Mouse (Mus musculus) C2C12 (cell line): ENCODE results near the gene Tbc1d23. TPM values are rescaled to one million over a fixed set of nuclear protein-coding genes. Genes with fewer than 3 reads are reported as not detected.

Source experiments
- H3K27me3 ChIP-seq: one replicate; pipeline ENCODE4 v1.6.1; 2011; ENCODE audit not compliant: control insufficient read depth, insufficient read depth, insufficient read length
- H3K36me3 ChIP-seq: one replicate; pipeline ENCODE4 v1.6.1; 2011; ENCODE audit not compliant: control insufficient read depth, insufficient read depth
- H3K4me3 ChIP-seq: one replicate; pipeline ENCODE4 v1.5.1; 2011; ENCODE audit warnings: mild to moderate bottlenecking, control low read depth; ENCODE audit not compliant: poor library complexity, insufficient read depth, severe bottlenecking
- H3K79me2 ChIP-seq: one replicate; pipeline ENCODE4 v1.6.1; 2011; ENCODE audit not compliant: control insufficient read depth, insufficient read depth
- H3K79me3 ChIP-seq: one replicate; pipeline ENCODE4 v1.6.1; 2011; ENCODE audit warnings: low read depth, control low read depth
- H3ac ChIP-seq: one replicate; pipeline ENCODE3; 2011; ENCODE audit warnings: low read depth; ENCODE audit not compliant: control insufficient read depth, insufficient read length
- CEBPB ChIP-seq: IDR thresholded peaks from one replicate; pipeline ENCODE4 v1.6.1; 2011; ENCODE audit warnings: low read depth, mild to moderate bottlenecking, control low read depth, moderate library complexity
- CTCF ChIP-seq: IDR thresholded peaks from one replicate; pipeline ENCODE4 v1.5.1; 2011; ENCODE audit not compliant: control insufficient read depth, insufficient read depth, insufficient read length
- FOSL1 ChIP-seq: IDR thresholded peaks from one replicate; pipeline ENCODE4 v1.8.0; 2011; ENCODE audit warnings: mild to moderate bottlenecking, low read length; ENCODE audit not compliant: poor library complexity, insufficient read depth, severe bottlenecking
- MAX ChIP-seq: IDR thresholded peaks from one replicate; pipeline ENCODE4 v1.6.1; 2011; ENCODE audit warnings: mild to moderate bottlenecking, control low read depth
- MYOD1 ChIP-seq: IDR thresholded peaks from one replicate; pipeline ENCODE4 v1.6.1; 2011; ENCODE audit warnings: low read depth; ENCODE audit not compliant: control insufficient read depth, insufficient read length
- MYOG ChIP-seq: IDR thresholded peaks from one replicate; pipeline ENCODE4 v1.6.1; 2011; ENCODE audit not compliant: control insufficient read depth, insufficient read length; ENCODE audit errors: extremely low read depth
- USF1 ChIP-seq: IDR thresholded peaks from one replicate; pipeline ENCODE4 v1.6.1; 2011; ENCODE audit warnings: low read depth, mild to moderate bottlenecking, control low read depth, moderate library complexity
- polyA plus RNA-seq: library from polyadenylated mRNA; unstranded; fragments of >200 nt; fragmentation: generic; extraction: Trizol; gene quantifications from one replicate; pipeline ENCODE4 v1.2.1, GENCODE M21; 2012; ENCODE audit warnings: missing spikeins

The Tbc1d23 gene
- polyA plus RNA-seq, 1 experiment, result 5.3 TPM

GRCm38 (mm10) chr16:57196590-57196989 lies 34.7 kb downstream of the Tbc1d23 start:
- H3K4me3 ChIP-seq, result no peak overlapping the region
- H3K79me2 ChIP-seq, result no peaks in the 10 kb centered on the region
- no peaks in the 10 kb centered on the region for H3K79me3 ChIP-seq
- no peaks in the 10 kb centered on the region for H3K27me3 ChIP-seq
- TF ChIP-seq FOSL1 (no peak), MAX (no peak), USF1 (no peak), CEBPB (no peak), CTCF (no peak), MYOG (no peak), MYOD1 (no peak)
- H3ac ChIP-seq, result no peak overlapping the region
- H3K36me3 ChIP-seq, result peaks cover 22% of the 10 kb centered on the region

GRCm38 (mm10) chr16:57191214-57191613 lies 40.1 kb downstream of the Tbc1d23 start:
- no peaks in the 10 kb centered on the region for H3K79me3 ChIP-seq
- TF ChIP-seq USF1 (no peak), MYOD1 (no peak), CTCF (no peak), MAX (no peak)
- H3K27me3 ChIP-seq, result no peaks in the 10 kb centered on the region
- peaks cover 36% of the 10 kb centered on the region for H3K36me3 ChIP-seq
- no peak overlapping the region for H3K4me3 ChIP-seq
- H3ac ChIP-seq, result no peak overlapping the region
- no peaks in the 10 kb centered on the region for H3K79me2 ChIP-seq

GRCm38 (mm10) chr16:57190390-57190789 lies 40.9 kb downstream of the Tbc1d23 start:
- no peaks in the 10 kb centered on the region for H3K79me3 ChIP-seq
- H3K79me2 ChIP-seq, result no peaks in the 10 kb centered on the region
- H3K4me3 ChIP-seq, result no peak overlapping the region
- no peak for TF ChIP-seq MAX
- TF ChIP-seq CTCF, result no peak
- TF ChIP-seq MYOD1, result no peak
- no peak for TF ChIP-seq FOSL1
- no peak for TF ChIP-seq CEBPB
- no peak for TF ChIP-seq USF1
- no peak for TF ChIP-seq MYOG
- H3ac ChIP-seq, result no peak overlapping the region
- H3K27me3 ChIP-seq, result no peaks in the 10 kb centered on the region
- peaks cover 38% of the 10 kb centered on the region for H3K36me3 ChIP-seq

- Histone ChIP-seq H3K27me3 (no peaks in the 10 kb centered on the region), H3K79me2 (no peaks in the 10 kb centered on the region), H3K36me3 (peaks cover 41% of the 10 kb centered on the region), H3K4me3 (no peak overlapping the region), H3ac (no peak overlapping the region), H3K79me3 (no peaks in the 10 kb centered on the region)
- TF ChIP-seq USF1 (no peak), MYOD1 (no peak), MAX (no peak), CTCF (no peak), FOSL1 (no peak), CEBPB (no peak), MYOG (no peak)
Measured at GRCm38 (mm10) chr16:57189493-57189892, 41.8 kb downstream of the Tbc1d23 start.

GRCm38 (mm10) chr16:57186618-57187017 lies 44.7 kb downstream of the Tbc1d23 start:
- TF ChIP-seq MAX, result no peak
- TF ChIP-seq CEBPB, result no peak
- TF ChIP-seq MYOG, result no peak
- no peak for TF ChIP-seq MYOD1
- no peak for TF ChIP-seq FOSL1
- TF ChIP-seq CTCF, result no peak
- TF ChIP-seq USF1, result no peak
- H3K27me3 ChIP-seq, result no peaks in the 10 kb centered on the region
- H3K36me3 ChIP-seq, result peaks cover 55% of the 10 kb centered on the region
- H3ac ChIP-seq, result no peak overlapping the region
- no peak overlapping the region for H3K4me3 ChIP-seq
- H3K79me3 ChIP-seq, result no peaks in the 10 kb centered on the region
- no peaks in the 10 kb centered on the region for H3K79me2 ChIP-seq

- peaks cover 34% of the 10 kb centered on the region for H3K36me3 ChIP-seq
- no peak overlapping the region for H3ac ChIP-seq
- no peaks in the 10 kb centered on the region for H3K27me3 ChIP-seq
- H3K79me2 ChIP-seq, result no peaks in the 10 kb centered on the region
- no peaks in the 10 kb centered on the region for H3K79me3 ChIP-seq
- H3K4me3 ChIP-seq, result no peak overlapping the region
- TF ChIP-seq MYOD1 (no peak), CEBPB (no peak), MAX (no peak), FOSL1 (no peak), CTCF (no peak), USF1 (no peak), MYOG (no peak)
Measured at GRCm38 (mm10) chr16:57182037-57182436, 49.3 kb downstream of the Tbc1d23 start.
